Mouse (Mus musculus): ENCODE results near the gene Bphl.

- TF ChIP-seq ZC3H11A (IDR thresholded peaks at IDR 0.05; ENCODE audit: borderline replicate concordance, low read depth, low read length) (no peak), CHD2 (IDR thresholded peaks at IDR 0.05; ENCODE audit: low read depth, low read length) (no peak), HCFC1 (IDR thresholded peaks at IDR 0.05; ENCODE audit: borderline replicate concordance, insufficient read depth, low read length) (no peak), MAFK (IDR thresholded peaks at IDR 0.05; ENCODE audit: insufficient read depth, low read depth, low read length) (no peak), ZNF384 (IDR thresholded peaks at IDR 0.05; ENCODE audit: low read depth, low read length) (no peak)
Measured at GRCm38 (mm10) chr13:34040091-34040490, 2.7 kb downstream of the Bphl start.
